Mouse (Mus musculus) spleen, adult 2 months (tissue): ENCODE data around the gene Sh2d3c.

Experiments
- CTCF ChIP-seq: fragments of 200-500 bp; IDR thresholded peaks from 2 replicates; pipeline ENCODE4 v1.5.1; 2011; ENCODE audit warnings: mild to moderate bottlenecking, inconsistent platforms; ENCODE audit not compliant: insufficient read depth, insufficient read length, insufficient replicate concordance; ENCODE audit errors: extremely low read depth
- POLR2A ChIP-seq: fragments of 200-500 bp; IDR thresholded peaks from 2 replicates; pipeline ENCODE4 v1.6.1; 2011; ENCODE audit warnings: low read depth, low read length, inconsistent platforms

DNA sequence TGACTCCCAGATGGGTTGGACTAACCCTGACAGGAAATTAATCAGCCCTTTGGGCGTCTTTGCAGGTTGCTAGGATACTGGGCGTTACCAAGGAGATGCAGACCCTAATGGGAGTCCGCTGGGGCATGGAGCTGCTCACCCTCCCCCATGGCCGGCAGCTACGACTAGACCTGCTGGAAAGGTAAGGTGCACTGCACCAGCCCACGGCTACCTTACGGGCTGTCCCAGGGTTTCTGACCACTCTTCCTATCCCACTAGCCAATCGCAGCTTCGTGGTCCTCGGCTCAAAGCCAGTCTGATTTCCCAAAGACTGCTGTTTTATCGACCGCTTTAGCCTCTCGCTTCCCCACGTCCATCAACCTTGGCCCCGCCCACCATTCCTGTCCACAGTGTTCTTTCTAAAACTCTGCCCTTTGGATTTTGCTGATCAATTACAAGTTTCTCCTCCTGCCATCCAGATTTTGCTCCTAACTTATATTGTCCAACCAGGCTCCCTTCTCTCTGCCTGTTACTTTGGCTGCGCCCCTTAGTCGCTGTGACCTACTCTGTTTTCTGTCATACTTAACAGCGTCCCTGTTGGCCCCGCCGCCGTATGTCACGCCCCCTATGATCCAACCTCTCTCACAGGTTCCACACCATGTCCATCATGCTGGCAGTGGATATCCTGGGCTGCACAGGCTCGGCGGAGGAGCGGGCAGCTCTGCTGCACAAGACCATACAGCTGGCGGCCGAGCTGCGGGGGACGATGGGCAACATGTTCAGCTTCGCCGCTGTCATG lies 30.2 kb downstream of the Sh2d3c start:
- TF ChIP-seq CTCF: no peak
- TF ChIP-seq POLR2A: no peak
